12 mouse cellular contexts compared by ENCODE assay signal in the genomic region with DNA sequence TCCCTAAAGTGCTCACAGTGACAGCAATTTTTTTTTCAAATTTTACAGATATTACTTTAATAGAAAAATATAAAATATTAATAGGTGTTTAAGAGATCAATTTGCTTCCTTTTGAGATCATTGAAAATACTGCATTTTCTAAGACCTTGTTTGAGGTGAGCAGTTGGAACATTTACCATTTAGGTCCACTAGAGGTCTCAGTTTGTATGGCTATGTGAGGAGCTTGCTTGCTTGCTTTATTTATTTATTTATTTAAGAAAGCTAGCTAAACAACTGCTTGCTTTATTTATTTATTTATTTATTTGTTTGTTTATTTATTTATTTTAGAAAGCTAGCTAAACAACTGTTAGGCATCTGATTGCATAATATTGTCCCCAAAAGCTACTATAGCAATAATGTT. TPM values are rescaled to one million over a fixed set of nuclear protein-coding genes. Genes with fewer than 3 reads are reported as not detected.
A peak's percentile ranks its signal among the peaks of the same experiment; 100 is the strongest.
DNase-seq lines count a peak whose midpoint lies in the region; ATAC-seq and TF ChIP-seq lines count a peak whose summit lies in the region.
"Had no signal": no experiment of that assay in that cellular context is flagged by ENCODE, and none has a peak within 500 bp of the region (broad histone marks: within the 10 kb centered on the region; RNA-seq: fewer than 3 reads in every experiment).

No protein-coding gene starts in this region.

- no peak overlapping the region for H3K4me2 ChIP-seq in limb, embryonic 14.5 days (replicated peaks; ENCODE audit: low read depth, low read length, severe bottlenecking)
- H3K4me2 ChIP-seq: embryonic facial prominence, embryonic 15.5 days; limb, embryonic 12.5 days had no signal

- no peaks in the 10 kb centered on the region for H3K9me3 ChIP-seq in limb, embryonic 14.5 days (ENCODE audit: control insufficient read depth, low read length)
- H3K9me3 ChIP-seq: embryonic facial prominence, embryonic 15.5 days; limb, embryonic 12.5 days had no signal

- no peaks in the 10 kb centered on the region for H3K27me3 ChIP-seq in limb, embryonic 14.5 days (ENCODE audit: control insufficient read depth, insufficient read depth, low read length)
- H3K27me3 ChIP-seq: embryonic facial prominence, embryonic 15.5 days; limb, embryonic 12.5 days had no signal

- H3K4me1 ChIP-seq in limb, embryonic 14.5 days (ENCODE audit: control insufficient read depth, insufficient read depth, low read length) = no peaks in the 10 kb centered on the region
- H3K4me1 ChIP-seq: embryonic facial prominence, embryonic 15.5 days; limb, embryonic 12.5 days had no signal

- ATAC-seq in limb, embryonic 14.5 days (ENCODE audit: low FRiP score, low read depth) = no peak
- ATAC-seq in CD4-positive, CD25-positive, alpha-beta regulatory T cell, adult 4 months = no peak

- peak; percentile 84 for TF ChIP-seq CTCF in layer of hippocampus, adult 2 months (conservative IDR thresholded peaks at IDR 0.05)

- H3K4me3 ChIP-seq in layer of hippocampus, adult 2 months = no peak overlapping the region
- H3K4me3 ChIP-seq in limb, embryonic 14.5 days (replicated peaks; ENCODE audit: low read length) = no peak overlapping the region
- H3K4me3 ChIP-seq: embryonic facial prominence, embryonic 15.5 days; limb, embryonic 12.5 days had no signal

- DNase-seq in cerebellum, postnatal 10 days = peak; percentile 23 to 54
- no peak for DNase-seq in cerebellum, adult 18-20 months
- DNase-seq in layer of hippocampus, adult 2 months (ENCODE audit: low spot score in 2 of 2) = no peak
- DNase-seq in layer of hippocampus, postnatal 10 days (ENCODE audit: low spot score in 2 of 2) = no peak
- DNase-seq in ZHBTc4 (ENCODE audit: low read depth, low spot score) = peak; percentile 13
- peak; percentile 47 for DNase-seq in limb, embryonic 14.5 days (ENCODE audit: low spot score)
- DNase-seq in frontal cortex, postnatal 25 days (ENCODE audit: low spot score in 2 of 2) = no peak
- DNase-seq: adrenal gland, adult 2 months; B cell, adult 2 months had no signal

- no peaks in the 10 kb centered on the region for H3K36me3 ChIP-seq in limb, embryonic 14.5 days (ENCODE audit: control insufficient read depth, insufficient read depth, low read length)
- H3K36me3 ChIP-seq: embryonic facial prominence, embryonic 15.5 days; limb, embryonic 12.5 days had no signal

- H3K9ac ChIP-seq in limb, embryonic 14.5 days (ENCODE audit: low read depth, low read length, severe bottlenecking) = no peak overlapping the region
- H3K9ac ChIP-seq: embryonic facial prominence, embryonic 15.5 days; limb, embryonic 12.5 days had no signal

- no peak for TF ChIP-seq POLR2A in limb, embryonic 14.5 days (IDR thresholded peaks at IDR 0.05; ENCODE audit: borderline replicate concordance, extremely low read depth, insufficient read depth, insufficient read length)

- H3K27ac ChIP-seq in layer of hippocampus, adult 2 months = no peak overlapping the region
- no peak overlapping the region for H3K27ac ChIP-seq in limb, embryonic 14.5 days (replicated peaks; ENCODE audit: low read depth, low read length)
- H3K27ac ChIP-seq: embryonic facial prominence, embryonic 15.5 days; limb, embryonic 12.5 days had no signal

RNA-seq across cellular contexts. Expression of a gene that starts 23.1 kb away (rescaled TPM):
- total RNA-seq in layer of hippocampus, adult 2 months (2021) = 10 to 100 TPM; 19.7 to 27.8 TPM
- 10 to 100 TPM; 16.5 to 16.9 TPM for total RNA-seq in layer of hippocampus, postnatal 10 days (2021)
- 43.1 and 60.4 TPM in 2 replicates for polyA plus RNA-seq in limb, embryonic 14.5 days (2012; rRNA removed)
- polyA plus RNA-seq in limb, embryonic 14.5 days (2014; fragmentation: Nextera tagmentation; extraction: Ambion mirVana) = 43.0 and 49.9 TPM in 2 replicates
- polyA plus RNA-seq in CD4-positive, CD25-positive, alpha-beta regulatory T cell, adult 4 months (2017; shearing (Covaris generic)) = not detected

Comparison
In these comparisons a context has a peak if more than half of its experiments do, and no peak if none do; other contexts are left out.
1. DNase-seq: peak in cerebellum, postnatal 10 days (2 of 2), ZHBTc4 (single experiment) and limb, embryonic 14.5 days (single experiment); none in cerebellum, adult 18-20 months (0 of 2), layer of hippocampus, adult 2 months (0 of 2), layer of hippocampus, postnatal 10 days (0 of 2) and frontal cortex, postnatal 25 days (0 of 2).